Mouse (Mus musculus): ENCODE measurements around the gene Hist1h4a. TPM values are rescaled to one million over a fixed set of nuclear protein-coding genes. Genes with fewer than 3 reads are reported as not detected.
"Not testable (repeated sequence)": the region's sequence is repeated elsewhere in the genome, so short reads cannot be mapped to it uniquely, and the experiment has no call there.

Gene Hist1h4a
- polyA plus RNA-seq, 1 experiment from 2014 or later: 0.95 TPM

- not testable (repeated sequence) for H3K9me3 ChIP-seq (ENCODE audit: control insufficient read depth, low read length); DNase-seq (ENCODE audit: low spot score); H3K4me3 ChIP-seq (ENCODE audit: low read depth, low read length); H3K9ac ChIP-seq (ENCODE audit: low read length); H3K27me3 ChIP-seq (ENCODE audit: control insufficient read depth, insufficient read depth, low read length); H3K36me3 ChIP-seq (ENCODE audit: control insufficient read depth, insufficient read depth, low read length); ATAC-seq (replicated peaks; ENCODE audit: low FRiP score); H3K27ac ChIP-seq (ENCODE audit: low read depth, low read length); H3K4me2 ChIP-seq (ENCODE audit: low read depth, low read length, severe bottlenecking); H3K4me1 ChIP-seq (replicated peaks; ENCODE audit: control insufficient read depth, insufficient read depth, low read length)
- 82% methylated on average over 2 of the region's 2 CpGs for WGBS
These were observed 8.6 kb upstream of the Hist1h4a start, which contains the start of gene Trim38 for GRCm38 (mm10) chr13:23769613-23770012. Gene Trim38 (plus strand): TSS chr13:23769913.

DNA sequence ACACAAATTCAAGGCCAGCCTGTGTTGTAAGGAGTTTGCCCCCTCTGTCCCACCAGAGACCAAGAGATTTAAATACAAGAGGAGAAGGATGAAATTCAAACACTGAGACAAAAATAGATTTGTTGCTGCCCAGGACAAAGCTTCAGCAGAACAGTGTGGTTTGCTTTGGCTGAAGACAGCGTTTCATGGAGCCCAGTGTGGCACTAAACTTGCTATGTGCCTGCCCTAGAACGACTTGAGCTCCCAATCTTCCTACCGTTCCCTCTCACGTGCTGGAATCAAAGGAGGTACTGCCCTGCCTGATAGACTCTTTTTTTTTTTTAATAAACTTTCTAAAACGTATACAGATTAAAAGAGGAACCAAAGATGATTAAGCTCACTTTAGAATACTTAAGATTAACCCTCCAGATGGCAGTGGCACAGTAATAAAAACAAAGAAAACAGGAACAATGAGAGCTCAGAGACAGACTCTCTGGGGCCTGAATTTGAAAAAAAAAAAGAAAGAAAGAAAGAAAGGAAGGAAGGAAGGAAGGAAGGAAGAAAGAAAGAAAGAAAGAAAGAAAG, 7.9 kb upstream of the Hist1h4a start:
- Histone ChIP-seq H3K4me1 (replicated peaks; ENCODE audit: control insufficient read depth, insufficient read depth, low read length) (0 out of 2 replicates have a peak, but pooled peaks cover 2% of the 10 kb centered on the region), H3K4me2 (ENCODE audit: low read depth, low read length, severe bottlenecking) (no peak overlapping the region), H3K9me3 (ENCODE audit: control insufficient read depth, low read length) (no peaks in the 10 kb centered on the region), H3K9ac (ENCODE audit: low read length) (no peak overlapping the region), H3K27ac (ENCODE audit: low read depth, low read length) (no peak overlapping the region), H3K36me3 (ENCODE audit: control insufficient read depth, insufficient read depth, low read length) (no peaks in the 10 kb centered on the region), H3K27me3 (ENCODE audit: control insufficient read depth, insufficient read depth, low read length) (no peaks in the 10 kb centered on the region), H3K4me3 (ENCODE audit: low read depth, low read length) (no peak overlapping the region)
- ATAC-seq (replicated peaks; ENCODE audit: low FRiP score): no peak
- 41% methylated on average over 5 of the region's 5 CpGs for WGBS
- no peak for DNase-seq (ENCODE audit: low spot score)

GRCm38 (mm10) chr13:23766772-23767171, 5.7 kb upstream of the Hist1h4a start:
- Histone ChIP-seq H3K36me3 (ENCODE audit: control insufficient read depth, insufficient read depth, low read length) (no peaks in the 10 kb centered on the region), H3K4me2 (ENCODE audit: low read depth, low read length, severe bottlenecking) (no peak overlapping the region), H3K9me3 (ENCODE audit: control insufficient read depth, low read length) (no peaks in the 10 kb centered on the region), H3K4me1 (replicated peaks; ENCODE audit: control insufficient read depth, insufficient read depth, low read length) (peaks cover 4% of the 10 kb centered on the region; the same call in 1 of the 2 replicates), H3K27me3 (ENCODE audit: control insufficient read depth, insufficient read depth, low read length) (no peaks in the 10 kb centered on the region), H3K9ac (ENCODE audit: low read length) (no peak overlapping the region), H3K27ac (ENCODE audit: low read depth, low read length) (no peak overlapping the region), H3K4me3 (ENCODE audit: low read depth, low read length) (no peak overlapping the region)
- DNase-seq (ENCODE audit: low spot score) (no peak), ATAC-seq (replicated peaks; ENCODE audit: low FRiP score) (no peak)

- no peak for DNase-seq (ENCODE audit: low spot score)
- no peak overlapping the region for H3K9ac ChIP-seq (ENCODE audit: low read length)
- no peak overlapping the region for H3K4me3 ChIP-seq (ENCODE audit: low read depth, low read length)
- H3K36me3 ChIP-seq (ENCODE audit: control insufficient read depth, insufficient read depth, low read length): no peaks in the 10 kb centered on the region
- peaks cover 4% of the 10 kb centered on the region; the same call in 1 of the 2 replicates for H3K4me1 ChIP-seq (replicated peaks; ENCODE audit: control insufficient read depth, insufficient read depth, low read length)
- H3K27ac ChIP-seq (ENCODE audit: low read depth, low read length): no peak overlapping the region
- H3K4me2 ChIP-seq (ENCODE audit: low read depth, low read length, severe bottlenecking): no peak overlapping the region
- 74% methylated on average over 1 of the region's 1 CpGs for WGBS
- ATAC-seq (replicated peaks; ENCODE audit: low FRiP score): no peak
- H3K27me3 ChIP-seq (ENCODE audit: control insufficient read depth, insufficient read depth, low read length): no peaks in the 10 kb centered on the region
- H3K9me3 ChIP-seq (ENCODE audit: control insufficient read depth, low read length): no peaks in the 10 kb centered on the region
These were observed 4.1 kb upstream of the Hist1h4a start for GRCm38 (mm10) chr13:23765172-23765513.

GRCm38 (mm10) chr13:23764324-23765171, 3.5 kb upstream of the Hist1h4a start:
- no peaks in the 10 kb centered on the region for H3K9me3 ChIP-seq (ENCODE audit: control insufficient read depth, low read length)
- peaks cover 4% of the 10 kb centered on the region; the same call in 1 of the 2 replicates for H3K4me1 ChIP-seq (replicated peaks; ENCODE audit: control insufficient read depth, insufficient read depth, low read length)
- H3K9ac ChIP-seq (ENCODE audit: low read length): peak overlapping the region; percentile 86
- H3K27ac ChIP-seq (ENCODE audit: low read depth, low read length): peak overlapping the region; percentile 94
- peak overlapping the region; percentile 55 for H3K4me3 ChIP-seq (ENCODE audit: low read depth, low read length)
- no peaks in the 10 kb centered on the region for H3K36me3 ChIP-seq (ENCODE audit: control insufficient read depth, insufficient read depth, low read length)
- DNase-seq (ENCODE audit: low spot score) (no peak), ATAC-seq (replicated peaks; ENCODE audit: low FRiP score) (no peak)
- no peaks in the 10 kb centered on the region for H3K27me3 ChIP-seq (ENCODE audit: control insufficient read depth, insufficient read depth, low read length)
- peak overlapping the region; percentile 74 for H3K4me2 ChIP-seq (ENCODE audit: low read depth, low read length, severe bottlenecking)
- WGBS: 32% methylated on average over 12 of the region's 12 CpGs

- ATAC-seq (replicated peaks; ENCODE audit: low FRiP score): peak; percentile 77
- H3K27me3 ChIP-seq (ENCODE audit: control insufficient read depth, insufficient read depth, low read length): no peaks in the 10 kb centered on the region
- no peaks in the 10 kb centered on the region for H3K9me3 ChIP-seq (ENCODE audit: control insufficient read depth, low read length)
- peak within 1 kb of the TSS; percentile 86 for H3K9ac ChIP-seq (ENCODE audit: low read length)
- H3K4me3 ChIP-seq (ENCODE audit: low read depth, low read length): peak within 1 kb of the TSS; percentile 55
- H3K27ac ChIP-seq (ENCODE audit: low read depth, low read length): peak within 1 kb of the TSS; percentile 94
- H3K36me3 ChIP-seq (ENCODE audit: control insufficient read depth, insufficient read depth, low read length): no peaks in the 10 kb centered on the region
- peak within 1 kb of the TSS; percentile 74 for H3K4me2 ChIP-seq (ENCODE audit: low read depth, low read length, severe bottlenecking)
- H3K4me1 ChIP-seq (replicated peaks; ENCODE audit: control insufficient read depth, insufficient read depth, low read length): peaks cover 4% of the 10 kb centered on the region; the same call in 1 of the 2 replicates
- WGBS: 3% methylated on average over 34 of the region's 34 CpGs
- DNase-seq (ENCODE audit: low spot score): peak; percentile 95
These were observed 2.7 kb upstream of the Hist1h4a start, which contains the start of gene Hist1h1a for GRCm38 (mm10) chr13:23763586-23764323. Gene Hist1h1a (plus strand): TSS chr13:23763666.

DNA sequence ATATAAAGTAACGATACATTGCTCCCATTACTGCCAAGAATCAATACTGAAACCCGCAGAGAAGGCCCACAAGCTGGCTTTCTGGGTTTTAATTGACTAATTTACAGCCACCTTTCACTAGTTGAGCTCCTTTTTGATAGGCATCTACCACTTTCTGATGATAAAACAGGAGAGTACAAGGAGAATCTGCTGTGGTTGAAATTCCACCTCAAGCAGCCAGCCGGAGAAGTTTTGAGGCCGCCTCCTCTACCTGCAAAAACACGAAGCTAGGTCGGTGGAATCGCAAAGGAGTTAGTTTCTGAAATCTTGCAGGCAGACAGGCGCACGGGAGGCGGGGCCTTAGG, 2.2 kb upstream of the Hist1h4a start:
- DNase-seq (ENCODE audit: low spot score): no peak
- Histone ChIP-seq H3K27me3 (ENCODE audit: control insufficient read depth, insufficient read depth, low read length) (no peaks in the 10 kb centered on the region), H3K4me1 (replicated peaks; ENCODE audit: control insufficient read depth, insufficient read depth, low read length) (peaks cover 4% of the 10 kb centered on the region; the same call in 1 of the 2 replicates), H3K36me3 (ENCODE audit: control insufficient read depth, insufficient read depth, low read length) (no peaks in the 10 kb centered on the region), H3K9me3 (ENCODE audit: control insufficient read depth, low read length) (no peaks in the 10 kb centered on the region), H3K4me3 (ENCODE audit: low read depth, low read length) (peak overlapping the region; percentile 55), H3K27ac (ENCODE audit: low read depth, low read length) (peak overlapping the region; percentile 94), H3K4me2 (ENCODE audit: low read depth, low read length, severe bottlenecking) (peak overlapping the region; percentile 74), H3K9ac (ENCODE audit: low read length) (peak overlapping the region; percentile 44)
- WGBS: under 1% methylated on average over 10 of the region's 10 CpGs
- ATAC-seq (replicated peaks; ENCODE audit: low FRiP score): no peak

- not testable (repeated sequence) for H3K9me3 ChIP-seq (ENCODE audit: control insufficient read depth, low read length); H3K27me3 ChIP-seq (ENCODE audit: control insufficient read depth, insufficient read depth, low read length); H3K36me3 ChIP-seq (ENCODE audit: control insufficient read depth, insufficient read depth, low read length); H3K4me1 ChIP-seq (replicated peaks; ENCODE audit: control insufficient read depth, insufficient read depth, low read length)
- 1% methylated on average over 25 of the region's 52 CpGs for WGBS
- DNase-seq (ENCODE audit: low spot score) (peak; percentile 79), ATAC-seq (replicated peaks; ENCODE audit: low FRiP score) (peak; percentile 62)
- Histone ChIP-seq H3K4me2 (ENCODE audit: low read depth, low read length, severe bottlenecking) (peak within 1 kb of the TSS; percentile 74), H3K27ac (ENCODE audit: low read depth, low read length) (peak within 1 kb of the TSS; percentile 95), H3K9ac (ENCODE audit: low read length) (peak within 1 kb of the TSS; percentile 77), H3K4me3 (ENCODE audit: low read depth, low read length) (peak within 1 kb of the TSS; percentile 55)
These were observed 1.1 kb upstream of the Hist1h4a start, which contains the start of gene Hist1h3a for GRCm38 (mm10) chr13:23761871-23762821. Gene Hist1h3a (minus strand): TSS chr13:23762386.
